Mouse (Mus musculus) activated CD4-positive, CD25-positive, alpha-beta regulatory T cell, adult 4 months (primary cell): ENCODE data around the gene Zscan29. TPM values are rescaled to one million over a fixed set of nuclear protein-coding genes. Genes with fewer than 3 reads are reported as not detected.

Experiments
- ATAC-seq: one replicate; pipeline ENCODE4 v1.8.0; 2017
- polyA plus RNA-seq, 2 experiments: library from polyadenylated mRNA; unstranded; fragments of 100-300 nt; shearing (Covaris generic); gene quantifications; one replicate each; pipeline ENCODE4 v1.2.1; 2017

The Zscan29 gene
- polyA plus RNA-seq = 10 to 100 TPM; 26.5 to 33.9 TPM

GRCm38 (mm10) chr2:121170980-121171742 lies at the start of gene Zscan29:
Gene Zscan29, minus strand, starts transcription at chr2:121171125.
- ATAC-seq = peak; percentile 85

GRCm38 (mm10) chr2:121219994-121220393 lies 49.1 kb upstream of the Zscan29 start:
- ATAC-seq = no peak

GRCm38 (mm10) chr2:121219177-121219576 lies 48.3 kb upstream of the Zscan29 start:
- no peak for ATAC-seq

DNA sequence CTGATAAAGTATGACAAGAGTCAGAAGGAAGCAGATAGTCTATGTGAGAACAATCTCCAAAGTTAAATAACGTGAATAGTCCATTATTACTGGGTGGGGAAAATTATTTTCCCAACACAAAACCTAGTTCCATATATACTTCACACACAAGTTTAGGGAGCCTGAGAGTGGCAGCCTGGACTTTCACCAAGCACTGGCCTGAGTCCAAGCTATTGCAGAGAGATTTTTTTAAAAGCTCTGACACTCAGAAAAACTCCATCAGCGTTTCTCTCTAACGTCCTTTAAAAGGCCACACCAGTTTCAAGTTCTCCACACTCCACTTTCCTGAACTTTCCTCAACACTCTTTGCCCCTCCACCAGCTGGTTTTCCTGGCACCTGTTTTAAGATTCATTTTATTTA lies 43.6 kb upstream of the Zscan29 start:
- ATAC-seq = no peak

GRCm38 (mm10) chr2:121206541-121206940 lies 35.6 kb upstream of the Zscan29 start:
- ATAC-seq = no peak

GRCm38 (mm10) chr2:121204276-121204675 lies 33.4 kb upstream of the Zscan29 start:
- ATAC-seq = no peak

- no peak for ATAC-seq
These were observed 24.5 kb upstream of the Zscan29 start for GRCm38 (mm10) chr2:121195466-121195865.

DNA sequence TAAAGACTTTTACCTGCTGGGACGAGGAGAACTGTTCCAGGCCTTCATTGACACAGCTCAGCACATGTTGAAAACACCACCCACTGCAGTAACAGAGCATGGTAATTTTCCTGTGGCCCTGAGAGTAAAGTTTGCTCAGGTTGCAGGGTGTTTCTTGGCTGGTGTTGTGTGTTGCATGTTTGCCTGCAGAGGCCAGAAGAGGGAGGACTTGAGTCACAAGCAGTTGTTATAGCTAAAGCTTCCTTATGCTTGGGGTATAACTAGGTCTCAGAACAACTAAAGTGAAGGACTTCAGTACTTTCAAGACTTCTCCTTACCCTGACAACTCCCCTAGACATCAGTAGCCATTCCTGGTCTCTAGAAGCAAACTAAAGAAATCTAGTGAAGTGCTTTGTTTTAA lies 17.6 kb upstream of the Zscan29 start:
- no peak for ATAC-seq

DNA sequence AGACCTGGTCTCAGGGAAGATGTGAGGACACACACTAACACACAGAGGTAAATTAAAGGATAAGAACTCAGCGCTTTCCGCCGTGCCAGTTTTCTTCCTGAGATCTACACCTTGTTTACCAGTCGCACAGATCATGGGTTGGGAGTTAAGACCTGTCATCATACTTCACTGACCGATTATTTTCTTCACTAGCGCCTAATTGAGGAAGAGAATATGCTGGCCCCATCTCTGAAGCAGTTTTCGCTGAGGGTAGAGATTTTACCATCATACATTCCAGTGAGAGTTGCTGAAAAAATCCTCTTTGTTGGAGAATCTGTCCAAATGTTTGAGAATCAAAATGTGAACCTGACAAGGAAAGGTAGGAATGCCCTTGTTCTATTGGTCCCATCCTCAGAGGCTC lies 13.2 kb upstream of the Zscan29 start:
- ATAC-seq = no peak

DNA sequence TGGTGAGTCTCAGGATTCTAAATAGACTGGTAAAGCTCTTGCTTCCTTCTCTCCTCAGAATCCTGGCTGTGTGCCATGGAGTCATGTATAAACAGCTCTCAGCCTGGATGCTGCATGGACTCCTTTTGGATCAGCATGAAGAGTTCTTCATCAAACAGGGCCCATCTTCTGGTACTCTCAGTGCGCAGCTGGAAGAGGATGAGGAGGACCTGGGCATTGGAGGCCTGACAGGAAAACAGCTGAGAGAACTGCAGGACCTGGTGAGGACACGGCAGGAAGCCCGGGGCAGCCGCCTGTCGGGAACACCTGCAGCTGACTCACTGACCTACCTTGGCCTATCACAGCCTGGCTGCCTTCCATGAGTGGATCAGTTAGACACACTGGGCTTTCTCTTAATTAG lies 12.5 kb upstream of the Zscan29 start:
- no peak for ATAC-seq

GRCm38 (mm10) chr2:121178828-121179479 lies 8.0 kb upstream of the Zscan29 start:
- no peak for ATAC-seq

- ATAC-seq = peak; percentile 19
These were observed 399 bp downstream of the Zscan29 start, which contains the start of gene Tubgcp4 for GRCm38 (mm10) chr2:121170481-121170971. Gene Tubgcp4, plus strand, starts transcription at chr2:121170654.

- ATAC-seq = no peak
These were observed 1.0 kb downstream of the Zscan29 start for GRCm38 (mm10) chr2:121169902-121170301.

DNA sequence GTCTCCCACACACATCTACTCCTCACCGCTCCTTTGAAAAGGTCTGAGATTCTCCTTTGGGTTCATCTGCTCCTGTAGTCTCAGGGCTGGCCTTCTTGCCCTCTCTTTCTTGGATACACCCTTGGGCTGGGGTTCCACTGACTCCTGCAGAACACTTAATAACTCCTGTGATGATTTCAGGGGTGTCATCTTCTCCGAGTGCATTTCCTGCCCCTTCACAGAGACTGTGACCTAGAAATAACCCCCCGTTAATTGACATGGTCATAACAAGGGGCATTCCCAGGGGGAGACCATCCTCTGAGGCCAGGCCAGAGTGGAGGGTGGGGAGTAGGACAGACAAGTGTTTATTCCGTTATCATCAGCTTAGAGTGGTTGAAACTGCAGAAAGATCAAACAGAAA lies 1.8 kb downstream of the Zscan29 start:
- no peak for ATAC-seq

GRCm38 (mm10) chr2:121153100-121153499 lies 17.8 kb downstream of the Zscan29 start:
- ATAC-seq = no peak

DNA sequence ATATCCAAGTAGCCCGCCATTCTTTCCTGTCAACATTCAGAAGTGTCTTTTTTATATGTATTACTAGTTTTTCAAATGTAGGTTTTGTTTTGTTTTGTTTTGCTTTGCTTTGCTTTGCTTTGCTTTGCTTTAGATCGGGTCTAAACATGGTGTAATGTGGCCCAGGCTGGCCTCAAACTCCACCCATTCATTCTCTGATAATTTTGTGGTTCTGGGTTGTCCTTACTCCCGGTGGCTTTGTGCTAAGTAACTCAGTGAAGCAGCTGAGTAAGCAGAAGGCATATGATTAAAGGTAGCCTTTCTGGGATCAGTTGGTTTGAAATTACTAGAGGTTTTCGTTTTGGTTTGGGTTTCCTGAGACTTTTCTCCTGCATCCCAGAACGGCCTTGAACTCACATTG lies 21.2 kb downstream of the Zscan29 start:
- ATAC-seq = no peak

GRCm38 (mm10) chr2:121142415-121142814 lies 28.5 kb downstream of the Zscan29 start:
- ATAC-seq = no peak

DNA sequence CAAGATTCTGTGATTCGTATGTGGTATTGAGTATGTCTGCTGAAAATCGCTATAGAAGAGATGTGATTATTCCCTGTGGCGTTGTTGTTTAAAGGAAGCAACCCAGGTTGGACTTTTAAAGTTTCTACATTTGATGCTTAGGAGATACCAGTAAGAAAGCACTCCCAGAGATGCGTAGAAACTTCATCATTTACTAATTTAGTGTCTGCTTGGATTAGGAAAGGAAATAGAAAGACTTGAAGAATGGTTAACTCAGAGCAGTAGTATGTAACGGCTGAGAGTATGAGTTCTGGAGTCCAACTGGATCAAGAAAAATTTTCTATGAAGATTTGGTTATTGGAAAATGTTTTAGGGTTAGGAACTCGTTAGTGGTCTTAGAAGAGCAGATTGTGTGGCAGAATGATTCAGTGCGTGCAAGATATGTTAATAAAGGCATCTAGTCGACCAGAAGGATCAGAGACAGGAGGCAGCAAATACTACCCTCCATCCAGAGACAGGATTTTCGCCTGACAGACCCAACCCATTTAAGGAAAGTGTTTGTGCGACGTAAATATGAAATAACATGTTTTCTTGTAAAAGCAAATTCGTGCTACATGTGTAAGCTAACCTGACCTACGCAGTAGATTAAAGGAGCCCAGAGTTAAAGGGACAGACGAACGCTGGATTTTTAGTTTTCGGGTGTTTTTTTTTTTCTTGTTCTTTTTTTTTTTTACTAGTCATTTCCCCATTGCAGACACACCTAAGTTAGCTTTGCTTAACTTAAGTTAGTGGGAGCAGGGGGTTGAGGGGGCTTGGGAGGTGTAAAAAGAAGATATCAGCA lies 29.5 kb downstream of the Zscan29 start:
- no peak for ATAC-seq

DNA sequence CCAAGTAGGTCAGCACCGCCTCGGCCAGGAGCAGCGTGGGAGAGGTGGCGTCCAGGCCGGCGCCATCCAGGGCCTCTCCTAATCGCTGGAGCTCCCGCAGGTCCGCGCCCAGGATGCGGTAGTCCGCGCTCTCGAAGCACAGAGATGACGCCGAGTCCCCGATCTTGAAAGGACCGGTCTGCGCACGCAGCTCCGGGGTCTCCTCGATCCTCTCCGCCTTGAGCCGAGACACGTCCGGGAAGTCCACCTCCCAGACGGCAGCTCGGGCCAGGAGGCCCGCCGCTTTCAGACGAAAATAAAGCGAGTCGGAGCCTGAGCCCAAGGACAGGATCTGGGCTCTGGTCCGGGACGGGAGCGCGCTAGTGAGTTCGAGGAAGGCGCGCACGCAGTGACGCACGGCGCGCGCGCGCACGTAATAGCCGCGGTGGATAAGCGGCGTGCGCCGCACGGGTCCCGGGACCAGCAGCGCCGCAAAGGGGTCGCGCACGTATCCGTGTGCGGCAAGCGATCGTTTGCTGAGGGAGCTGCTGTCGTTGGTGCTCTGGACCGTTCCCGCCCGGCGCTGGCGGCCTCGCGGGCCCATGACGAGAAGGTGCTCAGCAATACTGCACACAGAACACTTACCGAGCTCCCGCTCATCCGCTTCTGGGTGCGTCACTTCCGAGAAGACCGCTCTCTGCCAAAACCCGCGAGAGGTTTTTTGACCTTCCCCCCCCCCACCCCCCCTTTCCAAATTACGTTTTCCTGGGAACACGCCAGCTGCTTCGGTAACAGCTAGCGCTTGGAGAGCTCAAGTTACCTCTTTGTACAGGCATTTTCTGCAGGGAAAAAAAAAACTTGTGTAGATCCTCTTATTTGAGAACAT lies 30.7 kb downstream of the Zscan29 start, which contains the start of the genes Adal and Lcmt2:
Adal (plus strand) TSS at position 411 of the 865 bp plus-strand sequence.
Lcmt2 (minus strand) TSS at position 636 of the 865 bp plus-strand sequence.
- ATAC-seq = peak; percentile 86

DNA sequence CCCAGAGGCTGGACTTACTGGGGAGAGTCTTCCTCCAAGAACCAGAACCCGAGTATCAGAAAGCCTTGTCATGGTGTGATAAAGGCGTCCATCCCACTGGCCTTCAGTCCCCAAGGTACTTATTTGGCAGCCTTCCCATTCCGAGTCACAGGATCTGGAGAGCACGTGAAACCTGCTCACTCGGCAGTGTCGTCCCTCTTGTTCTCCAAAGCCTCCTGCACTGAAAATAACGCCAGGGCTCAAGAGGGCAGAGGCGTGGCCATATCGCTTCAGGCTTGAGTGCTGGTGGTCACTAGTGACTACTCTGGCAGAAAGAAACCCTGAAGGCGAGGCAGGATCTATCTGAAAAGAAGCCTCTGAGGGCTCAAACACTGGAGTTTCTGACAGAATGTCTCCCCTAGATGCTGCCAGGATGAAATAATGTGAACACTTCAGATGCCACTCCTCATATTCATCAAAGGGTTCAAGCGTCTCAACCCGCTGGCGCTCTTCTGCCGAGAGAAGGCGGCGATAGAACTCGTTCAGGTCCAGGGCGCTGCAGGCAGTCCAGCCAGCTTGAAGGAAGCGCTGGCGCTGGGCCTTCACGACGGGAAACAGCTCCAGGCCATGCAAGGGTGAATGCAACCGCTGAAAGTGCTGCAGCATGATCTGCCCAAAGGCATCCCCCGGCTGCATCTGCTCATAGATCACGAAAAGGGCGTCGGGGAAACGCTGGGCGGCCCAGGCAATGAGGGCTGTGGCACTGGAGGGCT lies 31.5 kb downstream of the Zscan29 start:
- peak; percentile 24 for ATAC-seq

DNA sequence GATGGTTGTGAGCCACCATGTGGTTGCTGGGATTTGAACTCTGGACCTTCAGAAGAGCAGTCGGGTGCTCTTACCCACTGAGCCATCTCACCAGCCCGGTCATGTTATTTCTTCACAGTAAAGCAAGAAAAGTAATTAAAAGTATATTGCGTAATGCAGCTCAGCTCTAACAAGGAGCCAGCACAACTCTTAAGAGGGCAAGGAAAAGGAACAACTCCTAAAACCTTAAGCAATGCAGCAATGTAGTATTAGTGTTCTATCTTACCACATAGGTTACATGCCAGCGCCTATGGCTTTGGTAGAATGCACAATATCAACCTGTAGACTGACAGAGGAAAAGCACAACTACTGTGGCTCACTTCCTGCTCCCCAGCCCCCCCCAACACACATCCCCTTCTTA lies 33.6 kb downstream of the Zscan29 start:
- no peak for ATAC-seq
